Mouse (Mus musculus): ENCODE results near the gene Mif. TPM values are rescaled to one million over a fixed set of nuclear protein-coding genes. Genes with fewer than 3 reads are reported as not detected.

Mif gene
- total and polyA plus RNA-seq, 2 experiments from 2014 or later: 1,140 to 1,428 TPM

GRCm38 (mm10) chr10:75824530-75824929 is 35.5 kb downstream of the Mif start:
- peaks cover 3% of the 10 kb centered on the region; the same call in 1 of the 2 replicates for H3K9me3 ChIP-seq (replicated peaks; ENCODE audit: control insufficient read depth, low read length)
- WGBS: 79% methylated on average over 4 of the region's 4 CpGs
- no peak for ATAC-seq (ENCODE audit: insufficient read depth, low read depth)
- peaks cover 16% of the 10 kb centered on the region for H3K4me1 ChIP-seq (ENCODE audit: control insufficient read depth, insufficient read depth)
- no peak for TF ChIP-seq EP300 (IDR thresholded peaks at IDR 0.05; ENCODE audit: low read depth)
- no peak for TF ChIP-seq CTCF (IDR thresholded peaks at IDR 0.05; ENCODE audit: low read depth)
- no peak overlapping the region for H3K9ac ChIP-seq (replicated peaks; ENCODE audit: low read depth, low read length)
- H3K4me2 ChIP-seq (ENCODE audit: low read depth, low read length): no peak overlapping the region
- no peaks in the 10 kb centered on the region for H3K36me3 ChIP-seq (replicated peaks; ENCODE audit: control insufficient read depth, insufficient read depth, low read length)
- no peaks in the 10 kb centered on the region for H3K27me3 ChIP-seq (ENCODE audit: control insufficient read depth, insufficient read depth, low read length)
- H3K4me3 ChIP-seq (ENCODE audit: low read depth, low read length): no peak overlapping the region
- no peak for DNase-seq (ENCODE audit: low spot score)
- no peak overlapping the region for H3K27ac ChIP-seq (ENCODE audit: low read depth)

DNA sequence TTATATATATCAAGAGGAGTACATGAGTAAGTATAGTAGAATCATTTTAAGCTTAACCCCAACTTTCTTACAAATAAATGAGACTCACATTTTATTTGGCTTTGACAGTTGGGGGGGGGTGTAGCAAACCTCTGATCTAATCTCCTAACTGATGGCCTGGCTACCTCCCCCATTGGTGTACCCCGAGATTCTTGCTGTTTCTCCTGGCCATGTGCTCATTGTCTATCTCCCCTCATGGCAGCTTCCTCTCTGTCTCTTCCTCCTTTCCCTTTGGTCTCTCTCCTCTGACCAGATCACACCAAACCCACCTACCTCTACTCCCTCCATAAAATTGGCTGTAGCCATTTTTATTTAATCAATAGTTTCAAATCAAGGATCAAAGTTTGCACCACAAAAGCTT is 36.3 kb downstream of the Mif start:
- Histone ChIP-seq H3K4me1 (ENCODE audit: control insufficient read depth, insufficient read depth) (peaks cover 14% of the 10 kb centered on the region), H3K27ac (ENCODE audit: low read depth) (no peak overlapping the region), H3K36me3 (replicated peaks; ENCODE audit: control insufficient read depth, insufficient read depth, low read length) (no peaks in the 10 kb centered on the region), H3K9me3 (replicated peaks; ENCODE audit: control insufficient read depth, low read length) (peaks cover 3% of the 10 kb centered on the region; the same call in 1 of the 2 replicates), H3K4me2 (ENCODE audit: low read depth, low read length) (no peak overlapping the region), H3K9ac (replicated peaks; ENCODE audit: low read depth, low read length) (no peak overlapping the region), H3K4me3 (ENCODE audit: low read depth, low read length) (no peak overlapping the region), H3K27me3 (ENCODE audit: control insufficient read depth, insufficient read depth, low read length) (no peaks in the 10 kb centered on the region)
- DNase-seq (ENCODE audit: low spot score) (no peak), ATAC-seq (ENCODE audit: insufficient read depth, low read depth) (no peak)
- TF ChIP-seq CTCF (IDR thresholded peaks at IDR 0.05; ENCODE audit: low read depth) (no peak), EP300 (IDR thresholded peaks at IDR 0.05; ENCODE audit: low read depth) (no peak)
- 85% methylated on average over 1 of the region's 1 CpGs for WGBS

DNA sequence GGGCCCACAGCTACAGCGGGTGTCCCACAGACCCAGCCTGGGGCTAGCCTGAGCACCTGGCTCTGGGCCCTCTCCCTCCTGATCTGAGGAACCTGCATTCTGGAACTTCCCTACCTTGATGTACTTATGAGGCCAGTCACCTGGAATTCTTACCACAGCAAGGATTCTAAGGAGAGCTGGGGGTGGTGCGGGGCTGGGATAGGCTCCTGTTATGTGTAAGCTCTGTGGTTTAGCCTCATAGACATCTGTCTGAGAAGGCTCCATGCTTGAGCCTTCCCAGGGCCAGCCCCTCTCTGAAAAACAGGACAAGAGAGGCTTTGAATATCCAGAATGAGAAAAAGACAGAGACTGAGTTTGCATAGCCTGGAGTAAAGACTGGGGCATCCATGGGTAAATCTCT is 37.6 kb downstream of the Mif start, which contains the start of gene Gstt4:
Gene Gstt4, minus strand, starts transcription at position 101 of the 400 bp plus-strand sequence.
- ATAC-seq (ENCODE audit: insufficient read depth, low read depth) (no peak), DNase-seq (ENCODE audit: low spot score) (no peak)
- H3K4me1 ChIP-seq (ENCODE audit: control insufficient read depth, insufficient read depth): peaks cover 2% of the 10 kb centered on the region
- no peak within 1 kb of the TSS for H3K27ac ChIP-seq (ENCODE audit: low read depth)
- WGBS: 80% methylated on average over 2 of the region's 2 CpGs
- H3K9me3 ChIP-seq (replicated peaks; ENCODE audit: control insufficient read depth, low read length): peaks cover 3% of the 10 kb centered on the region; the same call in 1 of the 2 replicates
- no peak within 1 kb of the TSS for H3K4me3 ChIP-seq (ENCODE audit: low read depth, low read length)
- no peak within 1 kb of the TSS for H3K4me2 ChIP-seq (ENCODE audit: low read depth, low read length)
- no peak within 1 kb of the TSS for H3K9ac ChIP-seq (replicated peaks; ENCODE audit: low read depth, low read length)
- no peaks in the 10 kb centered on the region for H3K36me3 ChIP-seq (replicated peaks; ENCODE audit: control insufficient read depth, insufficient read depth, low read length)
- TF ChIP-seq EP300 (IDR thresholded peaks at IDR 0.05; ENCODE audit: low read depth) (no peak), CTCF (IDR thresholded peaks at IDR 0.05; ENCODE audit: low read depth) (no peak)
- no peaks in the 10 kb centered on the region for H3K27me3 ChIP-seq (ENCODE audit: control insufficient read depth, insufficient read depth, low read length)

DNA sequence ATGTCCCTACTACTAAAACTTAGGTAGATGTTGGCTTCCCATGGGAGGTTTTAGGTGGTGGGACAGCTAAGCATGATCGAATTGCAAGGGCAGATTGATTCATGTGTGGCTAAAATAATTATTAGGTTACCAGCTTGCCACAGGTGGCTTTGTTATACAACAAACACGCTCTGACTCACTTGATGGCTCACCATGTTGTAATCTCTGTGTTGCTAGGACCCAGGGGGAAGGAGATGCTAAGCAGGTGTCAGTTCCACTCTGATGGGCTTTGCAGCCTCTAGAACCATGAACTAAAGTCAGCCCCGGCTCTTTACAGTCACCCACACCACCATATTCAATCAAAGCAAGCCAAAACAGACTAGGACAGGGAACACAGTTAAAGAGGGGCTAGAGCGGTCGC is 40.2 kb downstream of the Mif start:
- ATAC-seq (ENCODE audit: insufficient read depth, low read depth) (no peak), DNase-seq (ENCODE audit: low spot score) (no peak)
- H3K4me1 ChIP-seq (ENCODE audit: control insufficient read depth, insufficient read depth): no peaks in the 10 kb centered on the region
- no peaks in the 10 kb centered on the region for H3K36me3 ChIP-seq (replicated peaks; ENCODE audit: control insufficient read depth, insufficient read depth, low read length)
- peaks cover 3% of the 10 kb centered on the region; the same call in 1 of the 2 replicates for H3K9me3 ChIP-seq (replicated peaks; ENCODE audit: control insufficient read depth, low read length)
- H3K27ac ChIP-seq (ENCODE audit: low read depth): no peak overlapping the region
- H3K4me2 ChIP-seq (ENCODE audit: low read depth, low read length): no peak overlapping the region
- no peak overlapping the region for H3K4me3 ChIP-seq (ENCODE audit: low read depth, low read length)
- TF ChIP-seq EP300 (IDR thresholded peaks at IDR 0.05; ENCODE audit: low read depth): no peak
- TF ChIP-seq CTCF (IDR thresholded peaks at IDR 0.05; ENCODE audit: low read depth): no peak
- H3K27me3 ChIP-seq (ENCODE audit: control insufficient read depth, insufficient read depth, low read length): no peaks in the 10 kb centered on the region
- H3K9ac ChIP-seq (replicated peaks; ENCODE audit: low read depth, low read length): no peak overlapping the region
- WGBS: 76% methylated on average over 5 of the region's 5 CpGs

- no peak for ATAC-seq (ENCODE audit: insufficient read depth, low read depth)
- 50% methylated on average over 10 of the region's 10 CpGs for WGBS
- no peak for DNase-seq (ENCODE audit: low spot score)
- Histone ChIP-seq H3K4me2 (ENCODE audit: low read depth, low read length) (no peak overlapping the region), H3K9ac (replicated peaks; ENCODE audit: low read depth, low read length) (no peak overlapping the region), H3K27ac (ENCODE audit: low read depth) (no peak overlapping the region), H3K36me3 (replicated peaks; ENCODE audit: control insufficient read depth, insufficient read depth, low read length) (no peaks in the 10 kb centered on the region), H3K9me3 (replicated peaks; ENCODE audit: control insufficient read depth, low read length) (no peaks in the 10 kb centered on the region), H3K27me3 (ENCODE audit: control insufficient read depth, insufficient read depth, low read length) (no peaks in the 10 kb centered on the region), H3K4me3 (ENCODE audit: low read depth, low read length) (no peak overlapping the region), H3K4me1 (ENCODE audit: control insufficient read depth, insufficient read depth) (no peaks in the 10 kb centered on the region)
- TF ChIP-seq EP300 (IDR thresholded peaks at IDR 0.05; ENCODE audit: low read depth): no peak
- no peak for TF ChIP-seq CTCF (IDR thresholded peaks at IDR 0.05; ENCODE audit: low read depth)
Observed at GRCm38 (mm10) chr10:75818641-75819040, 41.4 kb downstream of the Mif start.

Other genes starting within 250 kb of the Mif start
- 6.1 and 7.9 TPM in 2 replicates for gene Susd2, start 216.2 kb downstream of the Mif start, total RNA-seq (2014; rRNA removed; ENCODE audit: low replicate concordance)
- gene Susd2, start 216.2 kb downstream of the Mif start, polyA plus RNA-seq (2015; fragmentation: Nextera tagmentation; extraction: Ambion mirVana): 3.6 and 4.1 TPM in 2 replicates
- gene Cabin1, start 95.9 kb downstream of the Mif start, total RNA-seq (2014; rRNA removed; ENCODE audit: low replicate concordance): 44.1 and 194 TPM in 2 replicates
- 13.8 and 14.0 TPM in 2 replicates for gene Cabin1, start 95.9 kb downstream of the Mif start, polyA plus RNA-seq (2015; fragmentation: Nextera tagmentation; extraction: Ambion mirVana)
- gene Ddt, start 86.8 kb downstream of the Mif start, total RNA-seq (2014; rRNA removed; ENCODE audit: low replicate concordance): 66.7 and 83.0 TPM in 2 replicates
- gene Ddt, start 86.8 kb downstream of the Mif start, polyA plus RNA-seq (2015; fragmentation: Nextera tagmentation; extraction: Ambion mirVana): 82.1 and 84.8 TPM in 2 replicates
- gene Gm20441, start 79.3 kb downstream of the Mif start, total RNA-seq (2014; rRNA removed; ENCODE audit: low replicate concordance): not detected in 2 replicates
- gene Gm20441, start 79.3 kb downstream of the Mif start, polyA plus RNA-seq (2015; fragmentation: Nextera tagmentation; extraction: Ambion mirVana): not detected in 2 replicates
- 3.2 and 4.1 TPM in 2 replicates for gene Gstt3, start 78.8 kb downstream of the Mif start, total RNA-seq (2014; rRNA removed; ENCODE audit: low replicate concordance)
- gene Gstt3, start 78.8 kb downstream of the Mif start, polyA plus RNA-seq (2015; fragmentation: Nextera tagmentation; extraction: Ambion mirVana): 2.1 and 3.1 TPM in 2 replicates
- gene Gstt1, start 61.7 kb downstream of the Mif start, total RNA-seq (2014; rRNA removed; ENCODE audit: low replicate concordance): 12.9 and 20.0 TPM in 2 replicates
- gene Gstt1, start 61.7 kb downstream of the Mif start, polyA plus RNA-seq (2015; fragmentation: Nextera tagmentation; extraction: Ambion mirVana): 7.6 and 10.1 TPM in 2 replicates
- not detected in 2 replicates for gene Gstt4, start 37.7 kb downstream of the Mif start, total RNA-seq (2014; rRNA removed; ENCODE audit: low replicate concordance)
- gene Gstt4, start 37.7 kb downstream of the Mif start, polyA plus RNA-seq (2015; fragmentation: Nextera tagmentation; extraction: Ambion mirVana): not detected in 2 replicates
- 6.0 and 10.9 TPM in 2 replicates for gene Gstt2, start 22.8 kb downstream of the Mif start, total RNA-seq (2014; rRNA removed; ENCODE audit: low replicate concordance)
- gene Gstt2, start 22.8 kb downstream of the Mif start, polyA plus RNA-seq (2015; fragmentation: Nextera tagmentation; extraction: Ambion mirVana): 12.8 and 13.0 TPM in 2 replicates
- gene Derl3, start 33.2 kb upstream of the Mif start, total RNA-seq (2014; rRNA removed; ENCODE audit: low replicate concordance): not detected in 2 replicates
- gene Derl3, start 33.2 kb upstream of the Mif start, polyA plus RNA-seq (2015; fragmentation: Nextera tagmentation; extraction: Ambion mirVana): 0.41 and 1.2 TPM in 2 replicates
- 45.7 and 51.2 TPM in 2 replicates for gene Smarcb1, start 61.4 kb upstream of the Mif start, total RNA-seq (2014; rRNA removed; ENCODE audit: low replicate concordance)
- gene Smarcb1, start 61.4 kb upstream of the Mif start, polyA plus RNA-seq (2015; fragmentation: Nextera tagmentation; extraction: Ambion mirVana): 63.9 and 65.7 TPM in 2 replicates
- 1,554 and 1,749 TPM in 2 replicates for gene Chchd10, start 72.9 kb upstream of the Mif start, total RNA-seq (2014; rRNA removed; ENCODE audit: low replicate concordance)
- 1,293 and 1,345 TPM in 2 replicates for gene Chchd10, start 72.9 kb upstream of the Mif start, polyA plus RNA-seq (2015; fragmentation: Nextera tagmentation; extraction: Ambion mirVana)
- 13.7 and 29.4 TPM in 2 replicates for gene Mmp11, start 76.3 kb upstream of the Mif start, total RNA-seq (2014; rRNA removed; ENCODE audit: low replicate concordance)
- 12.6 and 15.4 TPM in 2 replicates for gene Mmp11, start 76.3 kb upstream of the Mif start, polyA plus RNA-seq (2015; fragmentation: Nextera tagmentation; extraction: Ambion mirVana)
- gene Gm867, start 80.4 kb upstream of the Mif start, total RNA-seq (2014; rRNA removed; ENCODE audit: low replicate concordance): not detected in 2 replicates
- gene Gm867, start 80.4 kb upstream of the Mif start, polyA plus RNA-seq (2015; fragmentation: Nextera tagmentation; extraction: Ambion mirVana): 0.31 and 0.32 TPM in 2 replicates
- 1.3 TPM in 1 of 2 replicates, not detected in the other for gene Vpreb3, start 82.8 kb upstream of the Mif start, total RNA-seq (2014; rRNA removed; ENCODE audit: low replicate concordance)
- 0.22 and 0.73 TPM in 2 replicates for gene Vpreb3, start 82.8 kb upstream of the Mif start, polyA plus RNA-seq (2015; fragmentation: Nextera tagmentation; extraction: Ambion mirVana)
- 4.9 TPM in 1 of 2 replicates, not detected in the other for gene Gm5134, start 94.3 kb upstream of the Mif start, total RNA-seq (2014; rRNA removed; ENCODE audit: low replicate concordance)
- gene Gm5134, start 94.3 kb upstream of the Mif start, polyA plus RNA-seq (2015; fragmentation: Nextera tagmentation; extraction: Ambion mirVana): not detected in 2 replicates
- 4.8 and 7.7 TPM in 2 replicates for gene Zfp280b, start 172.4 kb upstream of the Mif start, total RNA-seq (2014; rRNA removed; ENCODE audit: low replicate concordance)
- gene Zfp280b, start 172.4 kb upstream of the Mif start, polyA plus RNA-seq (2015; fragmentation: Nextera tagmentation; extraction: Ambion mirVana): 6.2 and 7.8 TPM in 2 replicates